Mouse (Mus musculus): ENCODE results near the gene Frmd3. TPM values are rescaled to one million over a fixed set of nuclear protein-coding genes. Genes with fewer than 3 reads are reported as not detected.
"Not testable (repeated sequence)": the region's sequence is repeated elsewhere in the genome, so short reads cannot be mapped to it uniquely, and the experiment has no call there.

Frmd3 gene
- total RNA-seq (2015) (not detected in 2 replicates), total RNA-seq (2017) (not detected in 2 replicates)

DNA sequence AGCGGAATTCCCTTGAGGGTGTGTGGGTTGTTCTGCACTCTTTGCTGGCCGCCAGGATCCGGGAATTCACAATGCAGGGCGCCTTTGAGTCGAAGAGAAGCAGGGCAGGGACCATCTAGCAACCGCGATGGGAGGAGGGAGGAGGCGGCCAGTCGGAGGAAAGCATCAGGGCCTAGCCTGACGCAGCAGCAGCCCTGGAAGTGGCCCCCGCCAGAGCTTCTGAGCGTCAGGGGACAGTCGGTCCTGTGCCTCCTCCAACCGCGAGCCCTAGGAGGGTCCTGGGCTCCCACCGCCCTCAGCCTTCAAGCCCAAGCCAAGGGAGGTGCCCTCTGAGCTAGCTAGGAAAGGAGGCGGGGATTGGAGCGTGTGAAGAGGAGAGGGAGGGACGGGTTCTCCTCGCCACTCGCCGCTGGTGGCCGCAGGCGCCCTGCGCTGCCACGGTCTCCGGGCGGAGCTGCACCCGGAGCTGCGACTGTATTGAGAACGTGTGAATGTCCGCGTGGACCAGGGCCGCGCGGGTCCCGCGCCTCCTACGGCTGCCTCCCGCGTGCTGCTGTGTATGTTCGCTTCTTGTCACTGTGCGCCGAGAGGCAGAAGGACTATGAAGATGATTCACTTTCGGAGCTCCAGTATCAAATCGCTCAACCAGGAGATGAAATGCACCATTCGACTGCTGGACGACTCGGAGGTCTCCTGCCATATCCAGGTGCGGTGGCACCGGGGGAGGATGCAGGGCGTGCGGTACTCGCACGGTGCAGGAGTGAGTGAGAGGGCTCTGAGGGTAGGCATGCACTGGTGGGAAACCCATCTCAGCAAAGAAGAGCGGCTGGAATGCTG is at the start of gene Frmd3:
TSS of gene Frmd3 (plus strand) at position 232 of the 837 bp plus-strand sequence.
- ATAC-seq (replicated peaks; ENCODE audit: poor library complexity) = peak; percentile 50

DNA sequence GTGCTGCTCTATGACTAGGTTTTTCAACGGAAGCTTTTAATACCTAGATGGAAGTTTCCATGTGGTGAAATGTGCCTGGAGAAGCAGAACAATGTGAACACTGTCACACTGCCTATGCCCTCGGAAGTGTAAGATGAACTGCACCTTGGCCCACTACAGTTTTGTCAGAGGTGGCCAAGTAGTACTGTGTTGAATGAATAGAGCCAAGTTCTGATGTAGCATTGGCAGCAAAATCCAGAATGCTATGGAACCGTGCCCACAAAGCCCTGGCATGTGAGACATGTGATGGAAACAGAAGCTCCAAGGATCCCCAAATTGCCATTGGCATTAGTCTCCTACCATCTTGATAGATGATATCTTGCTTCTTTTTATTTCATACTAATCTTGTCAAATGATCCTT is 32.8 kb upstream of the Frmd3 start:
- ATAC-seq (replicated peaks; ENCODE audit: poor library complexity) = no peak

- ATAC-seq (replicated peaks; ENCODE audit: poor library complexity) = no peak
Observed at GRCm38 (mm10) chr4:74012277-74012676, 965 bp upstream of the Frmd3 start.

GRCm38 (mm10) chr4:74012700-74013099 is 542 bp upstream of the Frmd3 start:
- no peak for ATAC-seq (replicated peaks; ENCODE audit: poor library complexity)

- peak; percentile 23; the same call in 1 of the 2 replicates for ATAC-seq (replicated peaks; ENCODE audit: poor library complexity)
Observed at GRCm38 (mm10) chr4:74014048-74014500, 832 bp downstream of the Frmd3 start.

GRCm38 (mm10) chr4:74020084-74020483 is 6.8 kb downstream of the Frmd3 start:
- no peak for ATAC-seq (replicated peaks; ENCODE audit: poor library complexity)

GRCm38 (mm10) chr4:74043226-74043625 is 30.0 kb downstream of the Frmd3 start:
- no peak for ATAC-seq (replicated peaks; ENCODE audit: poor library complexity)

- no peak for ATAC-seq (replicated peaks; ENCODE audit: poor library complexity)
Observed at GRCm38 (mm10) chr4:74051692-74052091, 38.5 kb downstream of the Frmd3 start.

DNA sequence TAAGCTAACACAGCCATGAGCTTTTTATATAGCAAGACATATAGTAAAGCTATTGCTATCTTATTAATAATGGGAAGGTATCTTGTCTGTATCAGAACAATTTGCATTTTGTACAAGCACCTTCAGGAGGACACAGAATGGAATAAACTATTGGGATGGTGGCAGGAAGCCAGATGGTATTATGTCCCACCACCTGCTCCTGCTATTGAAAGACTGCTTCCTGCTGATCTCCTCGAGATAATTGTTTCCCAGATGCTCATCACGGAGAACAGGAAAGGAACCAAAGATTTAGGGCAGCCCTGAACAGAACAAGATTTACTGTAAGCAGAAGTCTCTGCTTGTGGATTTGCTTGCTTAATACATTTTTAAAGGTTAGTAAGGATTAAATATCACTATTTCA is 63.5 kb downstream of the Frmd3 start:
- no peak for ATAC-seq (replicated peaks; ENCODE audit: poor library complexity)

- no peak for ATAC-seq (replicated peaks; ENCODE audit: poor library complexity)
Observed at GRCm38 (mm10) chr4:74110816-74111215, 97.6 kb downstream of the Frmd3 start.

GRCm38 (mm10) chr4:74191528-74191927 is 178.3 kb downstream of the Frmd3 start:
- peak; percentile 26; the same call in 1 of the 2 replicates for ATAC-seq (replicated peaks; ENCODE audit: poor library complexity)

GRCm38 (mm10) chr4:74201281-74201811 is 188.1 kb downstream of the Frmd3 start:
- no peak for ATAC-seq (replicated peaks; ENCODE audit: poor library complexity)

DNA sequence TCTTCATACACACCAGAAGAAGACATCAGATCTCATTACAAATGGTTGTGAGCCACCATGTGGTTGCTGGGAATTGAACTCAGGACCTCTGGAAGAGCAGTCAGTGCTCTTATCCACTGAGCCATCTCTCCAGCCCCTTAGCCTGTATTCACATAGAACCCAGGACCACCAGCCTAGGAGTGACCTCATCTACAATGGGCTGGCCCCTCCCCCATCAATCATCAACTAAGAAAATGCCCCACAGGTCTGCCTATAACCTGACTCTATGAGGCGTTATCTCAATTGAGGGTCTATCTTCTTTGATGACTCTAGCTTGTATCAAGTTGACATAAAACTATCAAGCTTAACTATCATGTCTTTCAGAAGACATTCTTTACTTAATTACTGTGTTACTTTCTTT is 208.5 kb downstream of the Frmd3 start:
- ATAC-seq (replicated peaks; ENCODE audit: poor library complexity) = not testable (repeated sequence)

DNA sequence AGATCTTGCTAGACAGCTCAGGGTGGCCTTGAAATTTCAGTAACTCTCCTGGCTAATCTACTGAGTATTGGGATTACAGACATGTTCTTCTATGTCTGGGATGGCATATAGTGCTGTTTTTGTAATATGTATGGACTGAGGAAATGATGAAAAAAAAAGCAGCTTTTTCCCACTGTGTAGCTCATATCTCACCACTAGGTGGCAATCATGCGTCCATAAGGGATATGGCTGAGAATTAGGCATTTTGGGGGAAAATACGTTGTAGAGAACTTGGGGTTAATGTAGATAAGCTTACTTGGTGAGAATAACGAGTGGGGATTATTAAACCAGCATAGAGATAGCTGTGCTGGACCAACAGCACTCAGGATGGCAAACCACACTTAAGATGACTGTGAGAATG is 209.1 kb downstream of the Frmd3 start:
- peak; percentile 88 for ATAC-seq (replicated peaks; ENCODE audit: poor library complexity)

DNA sequence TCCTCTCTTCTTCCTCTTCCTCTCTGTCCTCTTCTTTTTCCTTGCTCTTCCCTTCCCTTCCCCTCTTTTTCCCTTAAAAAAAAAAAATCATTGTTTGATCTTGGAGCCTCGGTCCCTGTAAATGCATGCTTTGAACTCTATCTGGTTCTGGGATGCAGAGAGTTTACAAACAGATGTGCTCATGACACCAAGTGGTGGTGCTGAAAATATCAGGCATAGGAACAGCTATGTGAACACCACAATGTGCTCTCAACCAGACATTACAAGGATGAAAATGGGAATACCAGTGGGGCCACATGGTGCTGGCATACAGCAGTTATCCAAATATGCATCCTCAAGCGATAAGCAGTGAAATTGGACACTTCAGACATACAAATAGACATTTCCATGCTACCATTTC is 211.0 kb downstream of the Frmd3 start:
- no peak for ATAC-seq (replicated peaks; ENCODE audit: poor library complexity)

DNA sequence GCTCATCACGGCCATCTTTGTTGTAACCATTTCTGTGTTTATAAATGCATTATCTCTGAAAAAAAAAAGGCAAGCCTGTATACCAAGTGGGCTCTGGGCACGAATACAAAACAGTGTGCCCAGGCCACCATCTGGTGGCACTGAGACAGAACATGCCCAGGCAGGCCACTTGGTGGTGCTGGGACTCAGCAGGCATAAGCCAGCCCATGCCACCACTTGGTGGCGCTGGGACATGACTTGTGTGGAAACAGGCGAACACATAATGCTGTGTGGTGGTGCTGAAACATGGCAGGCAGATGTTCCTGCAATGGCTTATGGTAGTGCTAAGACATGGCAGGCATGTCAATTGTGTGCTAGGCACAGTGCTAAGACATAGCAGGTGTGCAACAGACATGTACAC is 217.8 kb downstream of the Frmd3 start:
- peak; percentile 91 for ATAC-seq (replicated peaks; ENCODE audit: poor library complexity)

DNA sequence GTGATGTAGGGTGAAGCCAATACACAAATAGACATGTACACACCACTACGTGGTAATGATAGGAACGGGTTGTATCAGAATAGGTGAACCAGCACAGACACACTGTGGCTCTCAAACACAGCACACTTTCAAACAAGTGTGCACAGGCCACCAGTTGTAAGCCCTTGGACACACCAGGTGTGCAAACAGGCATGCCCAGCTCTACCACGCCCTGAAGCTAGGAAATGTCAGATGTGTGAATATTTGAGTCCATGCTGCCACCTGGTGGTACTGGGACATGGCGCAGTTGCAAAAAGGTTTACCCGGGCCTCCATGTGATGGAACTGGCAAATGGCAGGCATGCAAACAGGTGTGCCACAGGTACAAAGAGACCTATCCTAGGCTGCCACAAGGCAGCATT is 218.2 kb downstream of the Frmd3 start:
- peak; percentile 81 for ATAC-seq (replicated peaks; ENCODE audit: poor library complexity)

DNA sequence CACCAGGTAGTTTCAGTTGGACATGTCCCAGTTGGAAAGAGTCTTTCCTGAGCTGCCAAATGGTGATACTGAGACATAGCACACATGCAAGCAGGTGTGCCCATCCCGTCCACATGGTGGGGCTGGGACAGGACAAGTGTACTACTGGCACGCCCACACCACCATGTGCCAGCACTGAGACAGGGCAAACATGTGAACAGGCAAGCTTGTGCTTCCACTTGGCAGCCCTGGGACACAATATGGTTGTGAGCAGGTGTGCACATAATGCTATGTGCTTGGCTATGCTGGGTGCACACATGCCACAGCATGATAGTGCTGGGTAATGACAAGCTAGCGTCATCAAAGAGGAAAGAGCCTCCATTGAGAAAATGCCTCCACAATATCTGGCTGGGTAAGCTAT is 220.3 kb downstream of the Frmd3 start:
- ATAC-seq (replicated peaks; ENCODE audit: poor library complexity) = no peak

GRCm38 (mm10) chr4:74242176-74242575 is 228.9 kb downstream of the Frmd3 start, which contains the start of gene Kdm4c:
Gene Kdm4c (plus strand): TSS chr4:74242497.
- ATAC-seq (replicated peaks; ENCODE audit: poor library complexity) = no peak
